In the genomic region with DNA sequence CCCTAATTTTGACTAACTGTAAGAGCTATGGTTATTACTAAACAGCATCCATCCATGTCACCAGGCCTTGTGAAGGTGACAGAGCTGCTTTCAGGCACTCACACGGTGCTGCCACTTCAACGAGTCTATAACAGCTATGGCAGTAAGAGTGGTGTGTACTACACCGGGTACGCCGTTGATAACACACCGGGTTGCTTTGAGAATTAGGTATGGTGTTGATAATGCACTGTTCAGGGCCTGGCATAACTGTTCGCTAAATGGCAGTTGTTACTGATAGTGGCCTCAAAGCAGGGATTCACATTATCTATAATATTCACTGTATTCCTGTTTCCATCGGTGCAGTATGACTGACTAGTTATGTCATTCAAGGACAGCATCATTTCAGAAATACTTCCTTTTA, we compare ENCODE assay signal across 27 mouse cellular contexts.
A peak's percentile ranks its signal among the peaks of the same experiment; 100 is the strongest.
DNase-seq lines count a peak whose midpoint lies in the region; ATAC-seq and TF ChIP-seq lines count a peak whose summit lies in the region.
"Had no signal": no experiment of that assay in that cellular context is flagged by ENCODE, and none has a peak within 500 bp of the region (broad histone marks: within the 10 kb centered on the region; RNA-seq: fewer than 3 reads in every experiment).

No protein-coding gene starts in this region.

- no peak overlapping the region for H3K27ac ChIP-seq in stomach, embryonic 15.5 days
- H3K27ac ChIP-seq in stomach, postnatal 0 days (replicated peaks), result no peak overlapping the region
- no peak overlapping the region for H3K27ac ChIP-seq in liver, embryonic 11.5 days (ENCODE audit: low read depth, low read length)
- no peak overlapping the region for H3K27ac ChIP-seq in liver, postnatal 0 days (ENCODE audit: low read depth)
- no peak overlapping the region for H3K27ac ChIP-seq in lung, postnatal 0 days (ENCODE audit: low read length)
- H3K27ac ChIP-seq: hindbrain, embryonic 14.5 days; limb, embryonic 13.5 days; midbrain, embryonic 10.5 days; neural tube, embryonic 13.5 days had no signal

- peak; percentile 39; the same call in 1 of the 2 replicates for ATAC-seq in stomach, embryonic 15.5 days (ENCODE audit: insufficient read depth, low FRiP score, low read depth)
- no peak for ATAC-seq in stomach, postnatal 0 days (ENCODE audit: low FRiP score, low TSS enrichment)
- ATAC-seq in liver, embryonic 11.5 days (replicated peaks; ENCODE audit: low FRiP score), result peak; percentile 97
- ATAC-seq in liver, postnatal 0 days, result peak; percentile 70
- no peak for ATAC-seq in lung, postnatal 0 days
- ATAC-seq: forebrain, postnatal 0 days; inflammation-experienced regulatory T-cells, adult 6 months; midbrain, embryonic 16.5 days; Patski had no signal

- no peak for DNase-seq in stomach, postnatal 0 days (ENCODE audit: low spot score)
- DNase-seq in liver, embryonic 11.5 days (ENCODE audit: low spot score), result no peak
- DNase-seq in liver, postnatal 0 days, result no peak
- no peak for DNase-seq in lung, postnatal 0 days (ENCODE audit: low spot score)
- DNase-seq in right cerebral cortex, postnatal 25 days, result no peak
- DNase-seq in thymus, postnatal 10 days (ENCODE audit: low spot score in 2 of 2), result no peak
- DNase-seq: cerebellum, adult 2 months; cerebellum, postnatal 36 days; forebrain, postnatal 0 days; gastrocnemius, postnatal 25 days; heart, postnatal 10 days; kidney, adult 18-20 months; kidney, postnatal 4 days; lung, embryonic 14.5 days; lung, postnatal 36 days; retina, postnatal 1 day; right cerebral cortex, postnatal 4 days; thymus, adult 2 months had no signal

- TF ChIP-seq EP300 in stomach, postnatal 0 days (optimal IDR thresholded peaks at IDR 0.05), result no peak
- peak; percentile 93 for TF ChIP-seq EP300 in liver, postnatal 0 days (IDR thresholded peaks at IDR 0.05; ENCODE audit: low read depth)
- TF ChIP-seq EP300 in lung, postnatal 0 days (IDR thresholded peaks at IDR 0.05), result no peak

- H3K4me3 ChIP-seq in stomach, embryonic 15.5 days (replicated peaks), result no peak overlapping the region
- no peak overlapping the region for H3K4me3 ChIP-seq in stomach, postnatal 0 days (ENCODE audit: low read depth, low read length)
- no peak overlapping the region for H3K4me3 ChIP-seq in liver, embryonic 11.5 days (ENCODE audit: low read depth, low read length)
- H3K4me3 ChIP-seq in liver, postnatal 0 days (ENCODE audit: low read depth, low read length), result no peak overlapping the region
- no peak overlapping the region for H3K4me3 ChIP-seq in lung, postnatal 0 days (ENCODE audit: low read depth, low read length)
- H3K4me3 ChIP-seq: limb, embryonic 13.5 days; midbrain, embryonic 10.5 days; myocyte; neural tube, embryonic 13.5 days had no signal

- no peak for TF ChIP-seq CTCF in stomach, postnatal 0 days (IDR thresholded peaks at IDR 0.05; ENCODE audit: low read depth)
- no peak for TF ChIP-seq CTCF in liver, postnatal 0 days (IDR thresholded peaks at IDR 0.05; ENCODE audit: low read depth)
- no peak for TF ChIP-seq CTCF in lung, postnatal 0 days (IDR thresholded peaks at IDR 0.05)

- 85% methylated on average over 8 of the region's 8 CpGs for WGBS in stomach, embryonic 15.5 days
- 91% methylated on average over 8 of the region's 8 CpGs for WGBS in stomach, postnatal 0 days
- WGBS in liver, embryonic 11.5 days, result 47% methylated on average over 8 of the region's 8 CpGs
- 49% methylated on average over 8 of the region's 8 CpGs for WGBS in liver, postnatal 0 days (ENCODE audit: insufficient replicate concordance)
- WGBS in lung, postnatal 0 days, result 87% methylated on average over 8 of the region's 8 CpGs

- no peaks in the 10 kb centered on the region for H3K27me3 ChIP-seq in stomach, embryonic 15.5 days (replicated peaks)
- no peaks in the 10 kb centered on the region for H3K27me3 ChIP-seq in stomach, postnatal 0 days (ENCODE audit: control insufficient read depth, insufficient read depth, low read length)
- no peaks in the 10 kb centered on the region for H3K27me3 ChIP-seq in liver, embryonic 11.5 days (replicated peaks; ENCODE audit: control insufficient read depth, insufficient read depth, low read length)
- H3K27me3 ChIP-seq in liver, postnatal 0 days (ENCODE audit: insufficient read depth, low read length), result no peaks in the 10 kb centered on the region
- no peaks in the 10 kb centered on the region for H3K27me3 ChIP-seq in lung, postnatal 0 days (replicated peaks; ENCODE audit: insufficient read depth, low read length)
- H3K27me3 ChIP-seq: limb, embryonic 13.5 days; neural tube, embryonic 13.5 days; Patski had no signal

- no peak overlapping the region for H3K9ac ChIP-seq in stomach, embryonic 15.5 days
- H3K9ac ChIP-seq in stomach, postnatal 0 days (ENCODE audit: low read length), result no peak overlapping the region
- no peak overlapping the region for H3K9ac ChIP-seq in liver, embryonic 11.5 days (ENCODE audit: low read depth, low read length)
- H3K9ac ChIP-seq in liver, postnatal 0 days (replicated peaks), result no peak overlapping the region
- H3K9ac ChIP-seq in lung, postnatal 0 days (replicated peaks; ENCODE audit: low read depth), result no peak overlapping the region
- H3K9ac ChIP-seq: forebrain, postnatal 0 days; hindbrain, embryonic 14.5 days; limb, embryonic 13.5 days; lung, embryonic 14.5 days; neural tube, embryonic 13.5 days had no signal

- H3K9me3 ChIP-seq in stomach, embryonic 15.5 days, result no peaks in the 10 kb centered on the region
- H3K9me3 ChIP-seq in stomach, postnatal 0 days (ENCODE audit: control insufficient read depth, low read length), result no peaks in the 10 kb centered on the region
- no peaks in the 10 kb centered on the region for H3K9me3 ChIP-seq in liver, embryonic 11.5 days (ENCODE audit: control insufficient read depth, low read length)
- H3K9me3 ChIP-seq in liver, postnatal 0 days (ENCODE audit: low read length), result no peaks in the 10 kb centered on the region
- no peaks in the 10 kb centered on the region for H3K9me3 ChIP-seq in lung, postnatal 0 days (ENCODE audit: low read length)
- H3K9me3 ChIP-seq: limb, embryonic 13.5 days; midbrain, embryonic 10.5 days; neural tube, embryonic 13.5 days had no signal

- H3K4me2 ChIP-seq in stomach, embryonic 15.5 days, result no peak overlapping the region
- H3K4me2 ChIP-seq in stomach, postnatal 0 days (replicated peaks; ENCODE audit: low read depth), result no peak overlapping the region
- no peak overlapping the region for H3K4me2 ChIP-seq in liver, embryonic 11.5 days
- H3K4me2 ChIP-seq in liver, postnatal 0 days (ENCODE audit: low read depth, low read length), result no peak overlapping the region
- H3K4me2 ChIP-seq in lung, postnatal 0 days (replicated peaks; ENCODE audit: low read depth, low read length), result no peak overlapping the region
- H3K4me2 ChIP-seq: hindbrain, embryonic 14.5 days; limb, embryonic 13.5 days; lung, embryonic 14.5 days; neural tube, embryonic 13.5 days had no signal

- no peaks in the 10 kb centered on the region for H3K36me3 ChIP-seq in stomach, embryonic 15.5 days
- H3K36me3 ChIP-seq in stomach, postnatal 0 days (ENCODE audit: control insufficient read depth, insufficient read depth, low read length), result peaks cover 3% of the 10 kb centered on the region; the same call in 1 of the 2 replicates
- no peaks in the 10 kb centered on the region; the same call in 1 of the 2 replicates for H3K36me3 ChIP-seq in liver, embryonic 11.5 days (ENCODE audit: control insufficient read depth, insufficient read depth, low read length)
- H3K36me3 ChIP-seq in liver, postnatal 0 days (replicated peaks; ENCODE audit: insufficient read depth, low read length), result no peaks in the 10 kb centered on the region
- no peaks in the 10 kb centered on the region for H3K36me3 ChIP-seq in lung, postnatal 0 days (ENCODE audit: insufficient read depth, low read length)
- H3K36me3 ChIP-seq: neural tube, embryonic 13.5 days had no signal

- H3K4me1 ChIP-seq in stomach, embryonic 15.5 days, result no peaks in the 10 kb centered on the region
- no peaks in the 10 kb centered on the region for H3K4me1 ChIP-seq in stomach, postnatal 0 days (replicated peaks; ENCODE audit: control insufficient read depth, insufficient read depth)
- peaks cover 8% of the 10 kb centered on the region for H3K4me1 ChIP-seq in liver, embryonic 11.5 days (replicated peaks; ENCODE audit: control insufficient read depth, insufficient read depth, low read length)
- no peaks in the 10 kb centered on the region for H3K4me1 ChIP-seq in liver, postnatal 0 days (ENCODE audit: insufficient read depth)
- H3K4me1 ChIP-seq in lung, postnatal 0 days (ENCODE audit: insufficient read depth, low read depth, low read length), result no peaks in the 10 kb centered on the region
- H3K4me1 ChIP-seq: limb, embryonic 13.5 days; midbrain, embryonic 10.5 days had no signal

Comparison
In these comparisons a context has a peak if more than half of its experiments do, and no peak if none do; other contexts are left out.
1. ATAC-seq: peak in stomach, embryonic 15.5 days (single experiment), liver, embryonic 11.5 days (single experiment) and liver, postnatal 0 days (single experiment); none in stomach, postnatal 0 days (single experiment) and lung, postnatal 0 days (single experiment).